Mouse (Mus musculus): ENCODE data around the gene Gfpt2.
"Not testable (repeated sequence)": the region's sequence is repeated elsewhere in the genome, so short reads cannot be mapped to it uniquely, and the experiment has no call there.

Gene Gfpt2

DNA sequence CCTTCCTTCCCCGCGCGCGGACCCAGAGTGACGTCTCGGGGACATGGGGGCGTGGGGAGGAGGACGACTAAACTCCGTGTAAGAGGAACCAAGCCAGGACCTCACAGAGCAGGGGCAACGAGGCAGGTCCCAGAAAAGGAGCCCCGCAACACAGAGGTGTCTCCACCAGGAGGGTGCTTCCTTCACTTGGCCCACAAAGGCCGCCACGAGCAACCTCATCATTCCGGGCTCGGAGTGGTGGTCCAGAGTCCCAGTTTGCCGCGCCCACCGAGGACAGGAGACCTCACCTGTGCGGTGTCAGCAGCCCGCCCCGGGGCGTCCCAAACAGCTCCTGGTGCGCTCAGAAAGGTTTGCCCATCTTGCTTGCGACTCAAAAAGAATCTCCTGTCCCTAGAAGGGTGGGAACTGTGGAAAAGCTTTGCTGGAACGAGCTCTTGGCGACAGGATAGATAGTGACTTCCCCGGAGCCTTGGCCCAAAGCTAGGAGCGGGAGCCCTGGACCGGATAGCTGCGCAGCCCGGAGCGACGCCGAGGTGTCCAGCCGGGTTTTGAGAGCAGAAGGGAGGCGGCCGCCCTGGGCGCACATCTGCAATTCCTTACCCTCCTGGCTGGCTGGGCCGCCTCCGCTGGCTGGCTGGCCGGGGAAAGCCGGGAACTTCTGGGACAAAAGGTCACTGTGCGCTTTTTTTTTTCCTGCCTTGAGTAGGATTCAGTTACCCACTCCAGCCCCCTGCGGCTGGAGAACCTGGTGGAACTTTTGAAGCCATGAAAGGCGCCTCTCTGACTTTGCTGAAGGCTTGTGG, 565 bp downstream of the Gfpt2 start:
- peak; percentile 18 to 20 for DNase-seq (ENCODE audit: low spot score in 2 of 2)

GRCm38 (mm10) chr11:49798931-49799330, 5.0 kb downstream of the Gfpt2 start:
- no peak for DNase-seq (ENCODE audit: low spot score in 2 of 2)

DNA sequence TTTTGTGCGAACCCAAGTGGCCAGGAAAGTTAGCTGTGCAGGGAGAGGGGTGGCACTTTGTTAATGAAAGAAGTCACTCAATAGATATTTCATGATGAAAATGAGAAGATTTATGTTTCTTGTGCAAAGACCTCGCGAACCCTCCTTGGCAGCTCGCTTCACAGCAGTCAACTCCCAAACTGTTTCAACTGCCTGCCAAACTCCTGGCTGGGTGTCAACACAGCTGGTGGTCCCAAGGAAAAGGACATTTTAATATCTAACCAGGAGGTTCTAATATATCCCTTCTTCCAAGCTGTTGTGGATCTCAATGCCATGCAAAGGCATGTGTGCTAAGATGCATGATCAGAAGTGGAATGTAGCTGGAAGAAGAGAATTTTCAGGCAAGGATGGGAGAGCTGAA, 7.5 kb downstream of the Gfpt2 start:
- DNase-seq (ENCODE audit: low spot score in 2 of 2), result no peak

GRCm38 (mm10) chr11:49803801-49804200, 9.8 kb downstream of the Gfpt2 start:
- DNase-seq (ENCODE audit: low spot score in 2 of 2), result no peak

DNA sequence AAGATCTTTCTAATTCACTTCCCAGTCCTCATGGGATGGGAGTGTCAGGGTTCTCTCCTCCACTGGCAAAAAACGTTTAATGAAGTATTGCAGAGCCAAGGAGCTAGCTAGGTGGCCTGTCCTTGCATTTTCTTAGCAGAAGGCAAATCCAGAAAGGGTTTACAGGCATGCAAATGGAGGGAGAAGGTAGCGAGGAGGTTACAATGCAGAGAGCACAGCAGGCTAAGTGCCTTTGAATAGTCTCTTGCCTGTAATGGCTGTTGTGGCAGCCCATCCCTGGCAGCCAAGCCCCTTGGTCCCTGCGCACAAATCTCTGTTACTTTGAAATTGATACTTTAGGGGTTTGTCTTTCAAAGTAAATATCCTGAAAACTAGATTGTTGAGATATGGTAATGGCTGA, 12.2 kb downstream of the Gfpt2 start:
- DNase-seq (ENCODE audit: low spot score in 2 of 2), result no peak

DNA sequence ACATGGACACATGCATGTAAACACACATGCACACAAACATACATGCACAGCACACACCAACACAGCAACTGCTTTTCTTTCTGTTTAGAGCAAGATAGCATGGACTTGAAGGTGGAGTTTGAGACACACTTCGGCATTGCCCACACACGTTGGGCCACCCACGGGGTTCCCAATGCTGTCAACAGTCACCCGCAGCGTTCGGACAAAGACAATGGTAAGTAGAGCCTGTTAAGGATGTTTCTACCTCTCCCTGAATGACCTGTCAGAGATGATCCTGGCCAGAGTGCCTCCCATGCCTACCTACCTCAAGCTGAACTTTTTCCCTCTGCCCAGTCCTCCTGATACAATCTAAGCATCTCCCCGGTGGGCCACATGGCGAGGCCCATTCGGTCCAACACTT, 15.0 kb downstream of the Gfpt2 start:
- no peak for DNase-seq (ENCODE audit: low spot score in 2 of 2)

DNA sequence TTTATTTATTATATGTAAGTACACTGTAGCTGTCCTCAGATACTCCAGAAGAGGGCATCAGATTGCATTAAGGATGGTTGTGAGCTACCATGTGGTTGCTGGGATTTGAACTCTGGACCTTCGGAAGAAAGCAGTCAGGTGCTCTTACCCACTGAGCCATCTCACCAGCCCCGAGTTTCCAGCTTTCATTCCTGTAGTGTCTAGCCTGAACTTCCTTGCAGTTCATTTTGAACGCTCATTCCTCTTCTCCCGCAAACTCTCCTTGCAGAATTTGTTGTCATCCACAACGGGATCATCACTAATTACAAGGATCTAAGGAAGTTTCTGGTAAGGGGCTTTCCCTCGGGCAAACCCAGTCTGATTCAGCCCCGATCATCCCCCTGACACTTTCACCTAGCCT, 16.7 kb downstream of the Gfpt2 start:
- DNase-seq (ENCODE audit: low spot score in 2 of 2), result not testable (repeated sequence)

- peak; percentile 25 to 50 for DNase-seq (ENCODE audit: low spot score in 2 of 2)
Measured at GRCm38 (mm10) chr11:49811099-49811541, 17.1 kb downstream of the Gfpt2 start.

GRCm38 (mm10) chr11:49811879-49812278, 17.9 kb downstream of the Gfpt2 start:
- no peak for DNase-seq (ENCODE audit: low spot score in 2 of 2)

- DNase-seq (ENCODE audit: low spot score in 2 of 2), result no peak
Measured at GRCm38 (mm10) chr11:49818869-49819566, 25.0 kb downstream of the Gfpt2 start.

- DNase-seq (ENCODE audit: low spot score in 2 of 2), result no peak
Measured at GRCm38 (mm10) chr11:49819676-49820075, 25.7 kb downstream of the Gfpt2 start.

- DNase-seq (ENCODE audit: low spot score in 2 of 2), result no peak
Measured at GRCm38 (mm10) chr11:49820928-49821327, 26.9 kb downstream of the Gfpt2 start.

- DNase-seq (ENCODE audit: low spot score in 2 of 2), result no peak
Measured at GRCm38 (mm10) chr11:49821546-49821945, 27.6 kb downstream of the Gfpt2 start.

GRCm38 (mm10) chr11:49822337-49822736, 28.4 kb downstream of the Gfpt2 start:
- DNase-seq (ENCODE audit: low spot score in 2 of 2), result no peak

- peak; percentile 56 to 63 for DNase-seq (ENCODE audit: low spot score in 2 of 2)
Measured at GRCm38 (mm10) chr11:49824896-49825295, 30.9 kb downstream of the Gfpt2 start.

GRCm38 (mm10) chr11:49827243-49827642, 33.3 kb downstream of the Gfpt2 start:
- DNase-seq (ENCODE audit: low spot score in 2 of 2), result no peak

DNA sequence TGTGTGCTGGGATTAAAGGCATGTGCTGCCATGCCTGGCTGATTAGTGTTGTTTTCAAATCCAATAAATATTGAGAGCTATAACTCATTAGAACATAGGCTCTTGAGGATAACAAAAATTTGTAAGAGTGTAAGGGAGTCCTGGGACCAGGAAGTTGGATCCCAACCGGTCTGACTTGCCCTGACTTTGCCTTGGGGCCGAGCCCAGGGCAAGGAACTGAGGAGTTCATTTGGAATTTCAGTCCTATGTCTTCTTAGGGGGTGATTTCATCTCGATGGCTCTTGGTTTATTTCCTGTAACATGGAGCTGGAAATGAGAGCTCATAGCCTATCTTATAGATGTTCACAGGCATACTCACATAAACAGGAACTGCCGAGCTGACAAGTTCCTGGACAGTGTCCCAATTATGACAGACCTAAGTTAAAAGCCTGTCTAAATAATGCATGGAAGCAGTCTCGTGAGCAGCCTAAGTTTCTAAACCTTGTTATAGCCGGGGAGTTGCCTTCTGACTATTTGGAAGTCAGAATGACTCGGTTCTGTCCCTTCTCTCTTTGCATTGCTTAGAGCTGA, 35.3 kb downstream of the Gfpt2 start:
- DNase-seq (ENCODE audit: low spot score in 2 of 2), result no peak

DNA sequence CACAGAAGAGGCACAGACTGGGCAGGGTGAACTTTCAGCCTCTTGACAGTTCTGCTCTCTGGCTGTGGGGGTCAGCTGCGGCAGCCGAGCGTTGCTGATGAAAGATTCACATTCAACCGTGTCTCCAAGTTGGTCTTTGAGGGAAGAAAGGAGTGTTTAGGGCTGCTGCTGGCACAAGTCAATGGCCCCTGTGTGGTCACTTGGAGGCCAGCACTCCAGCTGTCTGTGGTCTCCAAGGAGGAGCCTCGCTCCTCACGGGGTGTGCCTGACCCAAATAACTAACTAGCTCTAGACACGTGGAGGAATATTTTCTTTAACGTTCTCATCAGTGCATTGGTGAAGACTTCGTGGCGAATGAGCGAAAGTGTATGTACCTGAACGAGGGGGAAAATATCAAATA, 38.0 kb downstream of the Gfpt2 start:
- DNase-seq (ENCODE audit: low spot score in 2 of 2), result no peak

GRCm38 (mm10) chr11:49832962-49833361, 39.0 kb downstream of the Gfpt2 start:
- DNase-seq (ENCODE audit: low spot score in 2 of 2), result no peak

DNA sequence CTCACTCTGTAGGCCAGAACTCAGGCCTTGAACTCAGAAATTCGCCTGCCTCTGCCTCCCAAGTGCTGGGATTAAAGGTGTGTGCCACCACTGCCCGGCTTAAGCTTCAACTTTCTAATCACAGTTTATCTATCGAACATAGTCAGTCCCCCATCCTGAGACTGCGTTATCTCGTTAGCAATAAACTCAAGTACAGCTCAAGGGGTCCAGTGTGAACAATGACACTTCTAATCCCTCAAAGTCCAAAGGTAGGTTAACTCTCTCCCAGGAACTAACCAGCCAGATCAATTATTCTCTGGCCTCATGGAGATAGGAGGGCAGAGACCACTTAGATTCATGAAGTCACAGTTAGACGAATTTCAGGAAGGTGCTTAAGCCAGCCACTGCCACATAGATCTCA, 40.3 kb downstream of the Gfpt2 start:
- DNase-seq (ENCODE audit: low spot score in 2 of 2), result no peak

DNA sequence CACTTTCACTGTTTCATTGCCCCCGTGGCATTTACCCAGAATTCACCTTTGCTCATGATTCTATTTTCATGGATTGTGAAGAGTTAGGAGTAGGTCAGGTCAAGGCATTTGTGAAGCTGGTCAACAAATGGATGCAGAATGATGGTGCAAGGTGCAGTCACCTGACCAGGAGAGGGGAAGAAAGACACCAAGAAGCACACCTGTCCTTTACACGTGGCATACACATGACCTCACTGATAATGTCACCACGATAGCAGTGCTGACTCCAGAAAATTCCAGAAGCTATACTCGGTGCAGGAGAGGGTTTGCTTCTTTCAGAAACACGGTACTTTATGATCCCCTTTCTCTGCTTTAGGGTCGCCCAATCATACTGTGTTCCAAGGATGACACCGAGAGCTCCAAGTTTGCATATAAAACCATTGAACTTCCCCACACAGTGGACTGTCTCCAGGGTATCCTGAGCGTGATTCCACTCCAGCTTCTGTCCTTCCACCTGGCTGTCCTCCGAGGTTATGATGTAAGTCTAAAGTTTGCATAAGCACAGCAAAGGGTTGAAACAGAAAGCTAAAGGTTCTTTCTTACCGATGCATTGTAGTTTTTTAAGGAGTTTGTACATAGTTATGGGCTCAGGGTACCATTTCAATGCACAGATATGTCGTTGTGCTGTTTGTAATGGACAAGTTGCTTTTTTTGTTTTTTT, 41.4 kb downstream of the Gfpt2 start:
- no peak for DNase-seq (ENCODE audit: low spot score in 2 of 2)

GRCm38 (mm10) chr11:49837717-49838407, 43.9 kb downstream of the Gfpt2 start:
- DNase-seq (ENCODE audit: low spot score in 2 of 2), result no peak
